Mouse (Mus musculus) forebrain, embryonic 12.5 days (tissue): ENCODE measurements around the gene Saysd1. TPM values are rescaled to one million over a fixed set of nuclear protein-coding genes. Genes with fewer than 3 reads are reported as not detected.

Experiments used
- ATAC-seq: fragments of 200-750 bp; cut with Nextera tagmentation; 2 replicates; pipeline ENCODE4 v1.8.0; 2017; ENCODE audit warnings: moderate TSS enrichment; ENCODE audit not compliant: low FRiP score
- H3K27ac ChIP-seq: fragments of 300-500 bp; sonication (generic); 2 replicates; pipeline ENCODE4 v1.5.1; 2016; ENCODE audit warnings: mild to moderate bottlenecking
- H3K27me3 ChIP-seq: fragments of 300-500 bp; sonication (generic); 2 replicates; pipeline ENCODE4 v1.6.1; 2016; ENCODE audit warnings: mild to moderate bottlenecking
- H3K36me3 ChIP-seq: fragments of 300-500 bp; sonication (generic); replicated peaks from 2 replicates; pipeline ENCODE4 v1.6.1; 2016; ENCODE audit warnings: mild to moderate bottlenecking
- H3K4me1 ChIP-seq: fragments of 300-500 bp; sonication (generic); 2 replicates; pipeline ENCODE4 v1.6.1; 2016
- H3K4me2 ChIP-seq: fragments of 300-500 bp; sonication (generic); 2 replicates; pipeline ENCODE4 v1.6.1; 2016; ENCODE audit warnings: mild to moderate bottlenecking, moderate library complexity
- H3K4me3 ChIP-seq: fragments of 300-500 bp; sonication (generic); replicated peaks from 2 replicates; pipeline ENCODE4 v1.5.1; 2016; ENCODE audit warnings: mild to moderate bottlenecking
- H3K9ac ChIP-seq: fragments of 300-500 bp; sonication (generic); 2 replicates; pipeline ENCODE4 v1.6.1; 2016; ENCODE audit warnings: mild to moderate bottlenecking
- H3K9me3 ChIP-seq: fragments of 300-500 bp; sonication (generic); 2 replicates; pipeline ENCODE4 v1.6.1; 2016
- WGBS: fragments of 180-500 bp; shearing (Covaris S2); methylation state at CpG from one replicate; pipeline ENCODE4 v1.1.7; 2016; 5-methylcytosine and 5-hydroxymethylcytosine counted together
- polyA plus RNA-seq: library from polyadenylated mRNA; unstranded; fragments of >200 nt; fragmentation: Nextera tagmentation; extraction: Ambion mirVana; gene quantifications from 2 replicates; pipeline ENCODE4 v1.2.1, GENCODE M21; 2016

The Saysd1 gene
- polyA plus RNA-seq, 1 experiment from 2014 or later = 11.0 TPM

GRCm38 (mm10) chr14:20175114-20175513 is 36.8 kb upstream of the Saysd1 start:
- no peak overlapping the region for H3K4me2 ChIP-seq
- ATAC-seq = no peak
- H3K4me3 ChIP-seq = no peak overlapping the region
- peaks cover 36% of the 10 kb centered on the region for H3K4me1 ChIP-seq
- no peak overlapping the region for H3K27ac ChIP-seq
- 94% methylated on average over 7 of the region's 7 CpGs for WGBS
- no peaks in the 10 kb centered on the region for H3K27me3 ChIP-seq
- H3K9me3 ChIP-seq = no peaks in the 10 kb centered on the region
- no peaks in the 10 kb centered on the region; the same call in 1 of the 2 replicates for H3K36me3 ChIP-seq
- H3K9ac ChIP-seq = no peak overlapping the region

- 88% methylated on average over 6 of the region's 6 CpGs for WGBS
Measured at GRCm38 (mm10) chr14:20174696-20175095, 36.4 kb upstream of the Saysd1 start.

GRCm38 (mm10) chr14:20173873-20174490 is 35.6 kb upstream of the Saysd1 start:
- Histone ChIP-seq H3K4me1 (peaks cover 25% of the 10 kb centered on the region), H3K9ac (no peak overlapping the region), H3K27ac (no peak overlapping the region), H3K4me3 (no peak overlapping the region), H3K36me3 (no peaks in the 10 kb centered on the region; the same call in 1 of the 2 replicates), H3K27me3 (no peaks in the 10 kb centered on the region), H3K4me2 (no peak overlapping the region), H3K9me3 (no peaks in the 10 kb centered on the region)
- 87% methylated on average over 14 of the region's 14 CpGs for WGBS
- no peak for ATAC-seq

More at GRCm38 (mm10) chr14:20174696-20175095, 36.4 kb upstream of the Saysd1 start:
- Histone ChIP-seq H3K36me3 (no peaks in the 10 kb centered on the region; the same call in 1 of the 2 replicates), H3K9me3 (no peaks in the 10 kb centered on the region), H3K4me2 (no peak overlapping the region), H3K27me3 (no peaks in the 10 kb centered on the region), H3K4me1 (peaks cover 32% of the 10 kb centered on the region), H3K9ac (no peak overlapping the region), H3K4me3 (no peak overlapping the region), H3K27ac (no peak overlapping the region)
- no peak for ATAC-seq

- H3K4me3 ChIP-seq = no peak overlapping the region
- peaks cover 15% of the 10 kb centered on the region for H3K4me1 ChIP-seq
- WGBS = 93% methylated on average over 4 of the region's 4 CpGs
- no peak overlapping the region for H3K4me2 ChIP-seq
- no peak overlapping the region for H3K27ac ChIP-seq
- H3K9ac ChIP-seq = no peak overlapping the region
- no peaks in the 10 kb centered on the region; the same call in 1 of the 2 replicates for H3K36me3 ChIP-seq
- H3K9me3 ChIP-seq = no peaks in the 10 kb centered on the region
- H3K27me3 ChIP-seq = no peaks in the 10 kb centered on the region
- ATAC-seq = no peak
Measured at GRCm38 (mm10) chr14:20172924-20173323, 34.6 kb upstream of the Saysd1 start.

- Histone ChIP-seq H3K36me3 (no peaks in the 10 kb centered on the region; the same call in 1 of the 2 replicates), H3K9me3 (no peaks in the 10 kb centered on the region), H3K4me2 (no peak overlapping the region), H3K27me3 (no peaks in the 10 kb centered on the region), H3K9ac (no peak overlapping the region), H3K4me1 (peaks cover 11% of the 10 kb centered on the region), H3K27ac (no peak overlapping the region), H3K4me3 (no peak overlapping the region)
- no peak for ATAC-seq
- WGBS = 80% methylated on average over 5 of the region's 5 CpGs
Measured at GRCm38 (mm10) chr14:20172509-20172908, 34.2 kb upstream of the Saysd1 start.

GRCm38 (mm10) chr14:20171840-20172239 is 33.5 kb upstream of the Saysd1 start:
- Histone ChIP-seq H3K4me1 (peaks cover 9% of the 10 kb centered on the region; the same call in 1 of the 2 replicates), H3K9me3 (no peaks in the 10 kb centered on the region), H3K27me3 (no peaks in the 10 kb centered on the region), H3K36me3 (no peaks in the 10 kb centered on the region; the same call in 1 of the 2 replicates), H3K9ac (no peak overlapping the region), H3K4me3 (no peak overlapping the region), H3K27ac (no peak overlapping the region), H3K4me2 (no peak overlapping the region; the same call in 1 of the 2 replicates)
- WGBS = 79% methylated on average over 3 of the region's 3 CpGs
- no peak for ATAC-seq

GRCm38 (mm10) chr14:20169251-20169650 is 30.9 kb upstream of the Saysd1 start:
- WGBS = 94% methylated on average over 4 of the region's 4 CpGs
- Histone ChIP-seq H3K9ac (no peak overlapping the region), H3K36me3 (peaks cover 6% of the 10 kb centered on the region; the same call in 1 of the 2 replicates), H3K9me3 (no peaks in the 10 kb centered on the region), H3K4me3 (no peak overlapping the region), H3K4me2 (no peak overlapping the region), H3K4me1 (peaks cover 12% of the 10 kb centered on the region; the same call in 1 of the 2 replicates), H3K27me3 (no peaks in the 10 kb centered on the region), H3K27ac (no peak overlapping the region)
- ATAC-seq = no peak

GRCm38 (mm10) chr14:20168478-20168877 is 30.1 kb upstream of the Saysd1 start:
- H3K27me3 ChIP-seq = no peaks in the 10 kb centered on the region
- H3K9me3 ChIP-seq = no peaks in the 10 kb centered on the region
- no peak overlapping the region for H3K9ac ChIP-seq
- peaks cover 6% of the 10 kb centered on the region; the same call in 1 of the 2 replicates for H3K36me3 ChIP-seq
- 89% methylated on average over 1 of the region's 1 CpGs for WGBS
- H3K4me2 ChIP-seq = no peak overlapping the region
- H3K4me1 ChIP-seq = peaks cover 20% of the 10 kb centered on the region
- no peak overlapping the region for H3K27ac ChIP-seq
- no peak for ATAC-seq
- no peak overlapping the region for H3K4me3 ChIP-seq

- no peaks in the 10 kb centered on the region for H3K27me3 ChIP-seq
- no peak overlapping the region for H3K4me2 ChIP-seq
- no peak for ATAC-seq
- H3K4me3 ChIP-seq = no peak overlapping the region
- H3K36me3 ChIP-seq = peaks cover 6% of the 10 kb centered on the region; the same call in 1 of the 2 replicates
- H3K4me1 ChIP-seq = peaks cover 24% of the 10 kb centered on the region
- no peak overlapping the region for H3K9ac ChIP-seq
- H3K27ac ChIP-seq = no peak overlapping the region
- whole genome bisulfite sequencing = 84% methylated on average over 2 of the region's 2 CpGs
- no peaks in the 10 kb centered on the region for H3K9me3 ChIP-seq
Measured at GRCm38 (mm10) chr14:20168054-20168453, 29.7 kb upstream of the Saysd1 start.

GRCm38 (mm10) chr14:20165413-20165812 is 27.1 kb upstream of the Saysd1 start:
- H3K4me3 ChIP-seq = no peak overlapping the region
- no peak overlapping the region for H3K27ac ChIP-seq
- no peak for ATAC-seq
- H3K4me1 ChIP-seq = peaks cover 28% of the 10 kb centered on the region
- no peak overlapping the region for H3K9ac ChIP-seq
- H3K9me3 ChIP-seq = no peaks in the 10 kb centered on the region
- H3K4me2 ChIP-seq = no peak overlapping the region
- 0 out of 2 replicates have a peak, but pooled peaks cover 6% of the 10 kb centered on the region for H3K36me3 ChIP-seq
- H3K27me3 ChIP-seq = no peaks in the 10 kb centered on the region
- 89% methylated on average over 1 of the region's 1 CpGs for WGBS

- Histone ChIP-seq H3K4me1 (peaks cover 32% of the 10 kb centered on the region), H3K27ac (no peak overlapping the region)
Measured at GRCm38 (mm10) chr14:20164438-20164837, 26.1 kb upstream of the Saysd1 start.

GRCm38 (mm10) chr14:20162686-20163085 is 24.4 kb upstream of the Saysd1 start:
- no peaks in the 10 kb centered on the region for H3K9me3 ChIP-seq
- no peak overlapping the region for H3K9ac ChIP-seq
- peaks cover 35% of the 10 kb centered on the region for H3K4me1 ChIP-seq
- H3K27ac ChIP-seq = no peak overlapping the region
- no peak for ATAC-seq
- no peaks in the 10 kb centered on the region for H3K27me3 ChIP-seq
- H3K4me3 ChIP-seq = no peak overlapping the region
- no peak overlapping the region for H3K4me2 ChIP-seq
- 0 out of 2 replicates have a peak, but pooled peaks cover 6% of the 10 kb centered on the region for H3K36me3 ChIP-seq
- 90% methylated on average over 6 of the region's 6 CpGs for WGBS

More at GRCm38 (mm10) chr14:20164438-20164837, 26.1 kb upstream of the Saysd1 start:
- H3K27me3 ChIP-seq = no peaks in the 10 kb centered on the region
- H3K9ac ChIP-seq = no peak overlapping the region
- ATAC-seq = no peak
- H3K9me3 ChIP-seq = no peaks in the 10 kb centered on the region
- no peak overlapping the region for H3K4me2 ChIP-seq
- H3K36me3 ChIP-seq = 0 out of 2 replicates have a peak, but pooled peaks cover 6% of the 10 kb centered on the region
- H3K4me3 ChIP-seq = no peak overlapping the region
- WGBS = 88% methylated on average over 7 of the region's 7 CpGs
